Mouse (Mus musculus): Measurements from ENCODE around the gene Ctdspl. TPM values are rescaled to one million over a fixed set of nuclear protein-coding genes. Genes with fewer than 3 reads are reported as not detected.

Ctdspl gene
- polyA plus RNA-seq, 1 experiment from 2014 or later: 21.3 TPM

- no peak for ATAC-seq (replicated peaks; ENCODE audit: low FRiP score, low TSS enrichment, low read depth)
Measured at GRCm38 (mm10) chr9:119048182-119048903, 122.1 kb downstream of the Ctdspl start.

GRCm38 (mm10) chr9:119051158-119051557 lies 124.9 kb downstream of the Ctdspl start:
- Histone ChIP-seq H3K27me3 (replicated peaks; ENCODE audit: control insufficient read depth, insufficient read depth, low read length) (no peaks in the 10 kb centered on the region), H3K4me3 (ENCODE audit: low read depth, low read length) (no peak overlapping the region), H3K4me1 (replicated peaks; ENCODE audit: control insufficient read depth, insufficient read depth, low read length) (peaks cover 14% of the 10 kb centered on the region), H3K27ac (ENCODE audit: low read depth) (no peak overlapping the region), H3K4me2 (ENCODE audit: low read length) (no peak overlapping the region), H3K9ac (ENCODE audit: low read length) (no peak overlapping the region), H3K9me3 (ENCODE audit: control insufficient read depth, low read length) (no peaks in the 10 kb centered on the region), H3K36me3 (ENCODE audit: control insufficient read depth, insufficient read depth, low read length) (no peaks in the 10 kb centered on the region)
- DNase-seq (ENCODE audit: low spot score) (no peak), ATAC-seq (replicated peaks; ENCODE audit: low FRiP score, low TSS enrichment, low read depth) (no peak)
- WGBS: 69% methylated on average over 2 of the region's 2 CpGs

More at GRCm38 (mm10) chr9:119048182-119048903, 122.1 kb downstream of the Ctdspl start:
- Histone ChIP-seq H3K9ac (ENCODE audit: low read length) (no peak overlapping the region), H3K9me3 (ENCODE audit: control insufficient read depth, low read length) (no peaks in the 10 kb centered on the region), H3K4me3 (ENCODE audit: low read depth, low read length) (no peak overlapping the region), H3K27ac (ENCODE audit: low read depth) (no peak overlapping the region), H3K36me3 (ENCODE audit: control insufficient read depth, insufficient read depth, low read length) (no peaks in the 10 kb centered on the region), H3K27me3 (replicated peaks; ENCODE audit: control insufficient read depth, insufficient read depth, low read length) (no peaks in the 10 kb centered on the region), H3K4me2 (ENCODE audit: low read length) (no peak overlapping the region), H3K4me1 (replicated peaks; ENCODE audit: control insufficient read depth, insufficient read depth, low read length) (peaks cover 14% of the 10 kb centered on the region)
- DNase-seq (ENCODE audit: low spot score): no peak
- WGBS: 60% methylated on average over 11 of the region's 11 CpGs

- Histone ChIP-seq H3K9ac (ENCODE audit: low read length) (peak within 1 kb of the TSS; percentile 61), H3K36me3 (ENCODE audit: control insufficient read depth, insufficient read depth, low read length) (no peaks in the 10 kb centered on the region), H3K4me2 (ENCODE audit: low read length) (peak within 1 kb of the TSS; percentile 73), H3K27me3 (replicated peaks; ENCODE audit: control insufficient read depth, insufficient read depth, low read length) (no peaks in the 10 kb centered on the region), H3K4me1 (replicated peaks; ENCODE audit: control insufficient read depth, insufficient read depth, low read length) (peaks cover 14% of the 10 kb centered on the region), H3K27ac (ENCODE audit: low read depth) (no peak within 1 kb of the TSS), H3K4me3 (ENCODE audit: low read depth, low read length) (peak within 1 kb of the TSS; percentile 43), H3K9me3 (ENCODE audit: control insufficient read depth, low read length) (no peaks in the 10 kb centered on the region)
- 12% methylated on average over 22 of the region's 22 CpGs for WGBS
- DNase-seq (ENCODE audit: low spot score) (peak; percentile 82), ATAC-seq (replicated peaks; ENCODE audit: low FRiP score, low TSS enrichment, low read depth) (peak; percentile 86)
Measured at GRCm38 (mm10) chr9:119052154-119052944, 126.1 kb downstream of the Ctdspl start, which contains the start of gene Vill. Gene Vill, plus strand, starts transcription at chr9:119052778.

GRCm38 (mm10) chr9:119053964-119054576 lies 127.8 kb downstream of the Ctdspl start:
- Histone ChIP-seq H3K4me1 (replicated peaks; ENCODE audit: control insufficient read depth, insufficient read depth, low read length) (peaks cover 14% of the 10 kb centered on the region), H3K27me3 (replicated peaks; ENCODE audit: control insufficient read depth, insufficient read depth, low read length) (no peaks in the 10 kb centered on the region), H3K4me3 (ENCODE audit: low read depth, low read length) (no peak overlapping the region), H3K27ac (ENCODE audit: low read depth) (no peak overlapping the region), H3K4me2 (ENCODE audit: low read length) (peak overlapping the region; percentile 3; the same call in 1 of the 2 replicates), H3K9me3 (ENCODE audit: control insufficient read depth, low read length) (no peaks in the 10 kb centered on the region), H3K36me3 (ENCODE audit: control insufficient read depth, insufficient read depth, low read length) (no peaks in the 10 kb centered on the region), H3K9ac (ENCODE audit: low read length) (no peak overlapping the region)
- no peak for ATAC-seq (replicated peaks; ENCODE audit: low FRiP score, low TSS enrichment, low read depth)
- WGBS: 74% methylated on average over 9 of the region's 9 CpGs
- no peak for DNase-seq (ENCODE audit: low spot score)

- 86% methylated on average over 4 of the region's 4 CpGs for WGBS
- ATAC-seq (replicated peaks; ENCODE audit: low FRiP score, low TSS enrichment, low read depth) (no peak), DNase-seq (ENCODE audit: low spot score) (no peak)
- Histone ChIP-seq H3K4me2 (ENCODE audit: low read length) (no peak overlapping the region), H3K36me3 (ENCODE audit: control insufficient read depth, insufficient read depth, low read length) (no peaks in the 10 kb centered on the region), H3K4me1 (replicated peaks; ENCODE audit: control insufficient read depth, insufficient read depth, low read length) (peaks cover 14% of the 10 kb centered on the region), H3K27me3 (replicated peaks; ENCODE audit: control insufficient read depth, insufficient read depth, low read length) (no peaks in the 10 kb centered on the region), H3K27ac (ENCODE audit: low read depth) (no peak overlapping the region), H3K9ac (ENCODE audit: low read length) (no peak overlapping the region), H3K9me3 (ENCODE audit: control insufficient read depth, low read length) (no peaks in the 10 kb centered on the region), H3K4me3 (ENCODE audit: low read depth, low read length) (no peak overlapping the region)
Measured at GRCm38 (mm10) chr9:119055336-119055735, 129.1 kb downstream of the Ctdspl start.

GRCm38 (mm10) chr9:119058245-119058644 lies 132.0 kb downstream of the Ctdspl start:
- Histone ChIP-seq H3K27me3 (replicated peaks; ENCODE audit: control insufficient read depth, insufficient read depth, low read length) (no peaks in the 10 kb centered on the region), H3K9ac (ENCODE audit: low read length) (no peak overlapping the region), H3K4me1 (replicated peaks; ENCODE audit: control insufficient read depth, insufficient read depth, low read length) (0 out of 2 replicates have a peak, but pooled peaks cover under 1% of the 10 kb centered on the region), H3K4me2 (ENCODE audit: low read length) (no peak overlapping the region), H3K4me3 (ENCODE audit: low read depth, low read length) (no peak overlapping the region), H3K27ac (ENCODE audit: low read depth) (no peak overlapping the region), H3K36me3 (ENCODE audit: control insufficient read depth, insufficient read depth, low read length) (no peaks in the 10 kb centered on the region), H3K9me3 (ENCODE audit: control insufficient read depth, low read length) (no peaks in the 10 kb centered on the region)
- 73% methylated on average over 7 of the region's 7 CpGs for WGBS
- DNase-seq (ENCODE audit: low spot score) (no peak), ATAC-seq (replicated peaks; ENCODE audit: low FRiP score, low TSS enrichment, low read depth) (no peak)

GRCm38 (mm10) chr9:119060701-119061100 lies 134.4 kb downstream of the Ctdspl start:
- Histone ChIP-seq H3K9ac (ENCODE audit: low read length) (no peak overlapping the region), H3K27ac (ENCODE audit: low read depth) (no peak overlapping the region), H3K27me3 (replicated peaks; ENCODE audit: control insufficient read depth, insufficient read depth, low read length) (no peaks in the 10 kb centered on the region), H3K4me3 (ENCODE audit: low read depth, low read length) (no peak overlapping the region), H3K9me3 (ENCODE audit: control insufficient read depth, low read length) (no peaks in the 10 kb centered on the region), H3K36me3 (ENCODE audit: control insufficient read depth, insufficient read depth, low read length) (no peaks in the 10 kb centered on the region), H3K4me2 (ENCODE audit: low read length) (no peak overlapping the region), H3K4me1 (replicated peaks; ENCODE audit: control insufficient read depth, insufficient read depth, low read length) (0 out of 2 replicates have a peak, but pooled peaks cover 8% of the 10 kb centered on the region)
- 88% methylated on average over 10 of the region's 10 CpGs for WGBS
- no peak for DNase-seq (ENCODE audit: low spot score)
- no peak for ATAC-seq (replicated peaks; ENCODE audit: low FRiP score, low TSS enrichment, low read depth)

GRCm38 (mm10) chr9:119063036-119063644 lies 136.9 kb downstream of the Ctdspl start:
- H3K9me3 ChIP-seq (ENCODE audit: control insufficient read depth, low read length): no peaks in the 10 kb centered on the region

More at GRCm38 (mm10) chr9:119063036-119063644, 136.9 kb downstream of the Ctdspl start:
- H3K4me2 ChIP-seq (ENCODE audit: low read length): peak overlapping the region; percentile 22; the same call in 1 of the 2 replicates
- H3K4me1 ChIP-seq (replicated peaks; ENCODE audit: control insufficient read depth, insufficient read depth, low read length): 0 out of 2 replicates have a peak, but pooled peaks cover 8% of the 10 kb centered on the region
- H3K4me3 ChIP-seq (ENCODE audit: low read depth, low read length): no peak overlapping the region
- DNase-seq (ENCODE audit: low spot score) (no peak), ATAC-seq (replicated peaks; ENCODE audit: low FRiP score, low TSS enrichment, low read depth) (no peak)
- 32% methylated on average over 19 of the region's 19 CpGs for WGBS
- no peaks in the 10 kb centered on the region for H3K27me3 ChIP-seq (replicated peaks; ENCODE audit: control insufficient read depth, insufficient read depth, low read length)
- H3K27ac ChIP-seq (ENCODE audit: low read depth): no peak overlapping the region
- H3K9ac ChIP-seq (ENCODE audit: low read length): no peak overlapping the region
- no peaks in the 10 kb centered on the region for H3K36me3 ChIP-seq (ENCODE audit: control insufficient read depth, insufficient read depth, low read length)
